Mouse (Mus musculus): Measurements from ENCODE around the gene Cops2. TPM values are rescaled to one million over a fixed set of nuclear protein-coding genes. Genes with fewer than 3 reads are reported as not detected.
A peak's percentile ranks its signal among the peaks of the same experiment; 100 is the strongest.

Gene Cops2
- total RNA-seq, 2 experiments from 2014 or later, result 90.8 to 101 TPM

- intact Hi-C loops (cut with DNase I), result no loop called here
Measured at GRCm38 (mm10) chr2:125788351-125788750, 70.6 kb downstream of the Cops2 start.

DNA sequence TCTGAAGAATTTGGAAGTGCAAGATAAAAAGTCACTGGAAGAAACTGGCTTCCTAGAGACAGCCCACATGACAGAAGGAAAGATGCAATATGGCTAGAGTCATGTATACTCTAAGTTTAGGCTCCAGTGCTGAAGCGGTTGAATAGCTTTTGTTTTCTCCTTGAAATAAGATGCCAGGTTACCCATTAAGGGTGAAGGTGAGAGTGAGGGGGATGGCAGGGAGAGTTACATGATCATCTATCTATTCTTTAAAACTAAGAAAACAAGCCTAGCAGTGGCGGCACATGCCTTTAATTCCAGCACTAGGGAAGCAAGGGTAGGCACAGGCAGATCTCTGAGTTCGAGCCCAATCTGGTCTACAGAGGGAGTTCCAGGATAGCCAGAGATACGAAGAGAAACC lies 73.9 kb downstream of the Cops2 start:
- no peak for DNase-seq (ENCODE audit: low spot score in 2 of 2)
- intact Hi-C loops (cut with DNase I), result no loop called here

More at GRCm38 (mm10) chr2:125788351-125788750, 70.6 kb downstream of the Cops2 start:
- DNase-seq (ENCODE audit: low spot score in 2 of 2), result no peak

DNA sequence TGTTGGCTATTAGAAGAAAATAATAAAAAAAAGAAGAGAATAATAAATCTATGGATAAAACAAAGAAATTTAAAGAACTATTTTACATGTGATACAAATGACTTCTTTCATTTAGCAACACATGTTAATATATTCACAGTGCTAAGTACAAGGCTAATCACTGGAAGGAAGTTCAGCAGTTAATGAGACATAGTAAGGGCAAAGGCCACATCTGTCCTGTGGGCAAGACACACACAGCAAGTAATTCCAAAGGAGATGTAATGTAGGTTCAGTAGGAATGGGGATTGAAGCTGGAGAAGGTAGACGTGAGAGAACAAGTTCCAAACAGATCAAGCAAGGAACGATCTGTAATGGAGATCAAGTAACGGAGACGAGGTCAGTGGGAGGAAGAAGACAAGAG lies 74.5 kb downstream of the Cops2 start:
- no peak for DNase-seq (ENCODE audit: low spot score in 2 of 2)
- intact Hi-C loops (cut with DNase I), result loop anchor here (5.0 kb wide), 2 partner anchors 43 to 112 kb away; partner anchors contain the start of gene Eid1

- DNase-seq (ENCODE audit: low spot score in 2 of 2), result no peak
- intact Hi-C loops (cut with DNase I), result loop anchor here (2.0 to 5.0 kb wide), 3 partner anchors 43 to 112 kb away; partner anchors contain the start of genes Cops2, Eid1 and Galk2
Measured at GRCm38 (mm10) chr2:125783868-125784267, 75.1 kb downstream of the Cops2 start.

GRCm38 (mm10) chr2:125782719-125783109 lies 76.2 kb downstream of the Cops2 start, which contains the start of gene Secisbp2l:
Gene Secisbp2l (minus strand): TSS chr2:125782870.
- intact Hi-C loops (cut with DNase I), result loop anchor here (2.0 to 5.0 kb wide), 3 partner anchors 45 to 110 kb away; partner anchors contain the start of genes Cops2, Eid1 and Galk2
- DNase-seq (ENCODE audit: low spot score in 2 of 2), result peak; percentile 97

GRCm38 (mm10) chr2:125781978-125782718 lies 76.8 kb downstream of the Cops2 start:
- no peak for DNase-seq (ENCODE audit: low spot score in 2 of 2)
- intact Hi-C loops (cut with DNase I), result loop anchor here (2.0 to 5.0 kb wide), 3 partner anchors 45 to 110 kb away; partner anchors contain the start of genes Cops2, Eid1 and Galk2

DNA sequence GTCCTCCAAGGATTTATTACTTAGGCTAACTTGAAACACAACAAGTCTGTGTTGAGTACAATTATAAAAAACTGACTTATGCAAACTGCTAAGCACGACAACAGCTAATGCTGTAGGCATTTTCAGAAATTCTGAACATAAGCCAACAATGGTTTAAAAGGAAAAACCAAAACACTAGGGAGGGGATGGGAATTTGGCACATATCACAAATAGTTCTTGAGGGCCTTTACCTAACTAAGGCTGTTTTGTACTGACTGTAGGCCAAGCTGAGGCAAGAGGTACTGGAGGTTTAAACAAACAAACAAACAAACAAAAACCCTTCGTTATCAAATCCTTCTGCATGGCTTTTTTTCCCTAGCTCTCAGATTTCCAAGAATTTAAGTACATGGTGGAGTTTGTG lies 77.9 kb downstream of the Cops2 start:
- intact Hi-C loops (cut with DNase I), result loop anchor here (5.0 kb wide), 2 partner anchors 46 to 109 kb away; partner anchors contain the start of gene Eid1
- DNase-seq (ENCODE audit: low spot score in 2 of 2), result no peak

Other genes starting within 250 kb of the Cops2 start
- gene Cep152, start 234.0 kb downstream of the Cops2 start, total RNA-seq (2021), result 1 to 10 TPM; 1.8 to 2.9 TPM
- gene Eid1, start 186.0 kb downstream of the Cops2 start, total RNA-seq (2021), result 100 to 1,000 TPM; 213 to 248 TPM
- 1 to 10 TPM; 5.3 to 5.7 TPM for gene Shc4, start 135.0 kb downstream of the Cops2 start, total RNA-seq (2021)
- gene Secisbp2l, start 76.3 kb downstream of the Cops2 start, total RNA-seq (2021), result 100 to 1,000 TPM; 103 to 107 TPM
- gene Galk2, start within 50 bp of the Cops2 start, total RNA-seq (2021), result 10 to 100 TPM; 27.0 to 29.4 TPM
- gene Fgf7, start 175.5 kb upstream of the Cops2 start, total RNA-seq (2021), result under 1 TPM; 0.22 to 0.23 TPM